Mouse (Mus musculus) olfactory bulb, adult 2 months (tissue): Measurements from ENCODE around the gene 1700001C02Rik.

ENCODE experiments used
- CTCF ChIP-seq: fragments of 200-500 bp; IDR thresholded peaks from 2 replicates; pipeline ENCODE4 v1.5.1; 2012; ENCODE audit warnings: low read depth, mild to moderate bottlenecking, low read length, moderate library complexity; ENCODE audit not compliant: insufficient read depth
- POLR2A ChIP-seq: fragments of 200-500 bp; IDR thresholded peaks from 2 replicates; pipeline ENCODE4 v1.6.1; 2012; ENCODE audit warnings: mild to moderate bottlenecking, low read depth, low read length, moderate library complexity; ENCODE audit not compliant: insufficient read depth

- TF ChIP-seq CTCF (no peak), POLR2A (no peak)
Measured at GRCm38 (mm10) chr5:30528906-30529305, 63.1 kb downstream of the 1700001C02Rik start.
